15 mouse cellular contexts compared by ENCODE assay signal in the genomic region with DNA sequence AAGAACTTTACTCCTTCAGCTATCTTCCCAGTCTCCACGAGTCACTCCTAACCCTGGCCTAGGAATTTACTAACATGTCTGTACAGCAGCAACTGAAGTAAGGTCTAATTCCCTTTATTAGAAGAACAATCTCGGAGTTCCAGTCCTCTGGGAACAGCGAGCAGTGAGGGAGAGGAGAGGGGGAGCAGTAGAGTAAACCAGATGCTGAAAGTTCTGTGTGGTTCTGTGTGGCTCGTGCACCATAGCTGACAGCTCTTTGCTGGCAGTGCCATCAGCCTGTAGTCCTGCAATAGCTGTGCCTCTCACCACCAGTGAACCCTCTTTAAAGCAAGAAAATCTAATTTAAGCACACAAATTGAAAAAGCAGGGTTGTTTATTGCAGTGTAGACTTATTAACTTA.
DNase-seq lines count a peak whose midpoint lies in the region; ATAC-seq and TF ChIP-seq lines count a peak whose summit lies in the region.
"Had no signal": no experiment of that assay in that cellular context is flagged by ENCODE, and none has a peak within 500 bp of the region (broad histone marks: within the 10 kb centered on the region; RNA-seq: fewer than 3 reads in every experiment).

No protein-coding gene starts in this region.

- TF ChIP-seq POLR2A in kidney, adult 2 months (IDR thresholded peaks at IDR 0.05; ENCODE audit: low read depth, low read length) = no peak

- peaks cover 12% of the 10 kb centered on the region for H3K4me1 ChIP-seq in kidney, adult 2 months (ENCODE audit: control insufficient read depth, insufficient read depth, low read length)
- no peaks in the 10 kb centered on the region; the same call in 1 of the 2 replicates for H3K4me1 ChIP-seq in midbrain, postnatal 0 days (ENCODE audit: insufficient read depth, low read length)
- H3K4me1 ChIP-seq in midbrain, embryonic 13.5 days (replicated peaks) = peaks cover 24% of the 10 kb centered on the region
- H3K4me1 ChIP-seq in intestine, embryonic 15.5 days (replicated peaks) = peaks cover 22% of the 10 kb centered on the region
- peaks cover 25% of the 10 kb centered on the region for H3K4me1 ChIP-seq in neural tube, embryonic 15.5 days

- H3K9ac ChIP-seq in midbrain, postnatal 0 days (replicated peaks; ENCODE audit: low read length, poor library complexity, severe bottlenecking) = no peak overlapping the region
- H3K9ac ChIP-seq in midbrain, embryonic 13.5 days (replicated peaks) = no peak overlapping the region
- H3K9ac ChIP-seq in intestine, embryonic 15.5 days = no peak overlapping the region
- H3K9ac ChIP-seq in neural tube, embryonic 15.5 days (replicated peaks) = no peak overlapping the region
- H3K9ac ChIP-seq: heart, embryonic 12.5 days; liver, embryonic 15.5 days had no signal

- no peak for ATAC-seq in midbrain, postnatal 0 days (ENCODE audit: low FRiP score)
- ATAC-seq in midbrain, embryonic 13.5 days = no peak
- ATAC-seq in intestine, embryonic 15.5 days = no peak
- peak; percentile 32; the same call in 1 of the 2 replicates for ATAC-seq in neural tube, embryonic 15.5 days (ENCODE audit: low FRiP score)
- ATAC-seq: forebrain, embryonic 16.5 days had no signal

- no peaks in the 10 kb centered on the region for H3K9me3 ChIP-seq in midbrain, postnatal 0 days (ENCODE audit: low read length)
- H3K9me3 ChIP-seq in midbrain, embryonic 13.5 days = no peaks in the 10 kb centered on the region
- no peaks in the 10 kb centered on the region for H3K9me3 ChIP-seq in intestine, embryonic 15.5 days
- H3K9me3 ChIP-seq in neural tube, embryonic 15.5 days (replicated peaks) = no peaks in the 10 kb centered on the region
- H3K9me3 ChIP-seq: heart, embryonic 12.5 days; liver, embryonic 15.5 days had no signal

- no peak overlapping the region for H3K4me3 ChIP-seq in kidney, adult 2 months (ENCODE audit: insufficient read depth, low read depth, low read length)
- no peak overlapping the region for H3K4me3 ChIP-seq in midbrain, postnatal 0 days (ENCODE audit: low read depth, low read length)
- H3K4me3 ChIP-seq in midbrain, embryonic 13.5 days (replicated peaks) = no peak overlapping the region
- H3K4me3 ChIP-seq in intestine, embryonic 15.5 days (replicated peaks) = no peak overlapping the region
- H3K4me3 ChIP-seq in neural tube, embryonic 15.5 days (replicated peaks) = no peak overlapping the region
- H3K4me3 ChIP-seq: heart, embryonic 12.5 days; liver, embryonic 15.5 days had no signal

- no peak for DNase-seq in kidney, adult 2 months
- DNase-seq in kidney, adult 11 months = no peak
- DNase-seq in midbrain, postnatal 0 days (ENCODE audit: low spot score) = peak; percentile 22
- no peak for DNase-seq in adrenal gland, adult 8-10 months
- DNase-seq in gastrocnemius, adult 18-20 months (ENCODE audit: low spot score) = no peak
- DNase-seq: cerebellum, adult 8-10 months; heart, postnatal 36 days; right cerebral cortex, postnatal 25 days had no signal

- no peak for TF ChIP-seq CTCF in kidney, adult 2 months (conservative IDR thresholded peaks at IDR 0.05; ENCODE audit: insufficient read depth, insufficient read length, low read depth, low read length)
- TF ChIP-seq CTCF in midbrain, postnatal 0 days (IDR thresholded peaks at IDR 0.05) = no peak

- peaks cover 3% of the 10 kb centered on the region; the same call in 1 of the 2 replicates for H3K36me3 ChIP-seq in kidney, adult 2 months (ENCODE audit: control insufficient read depth, insufficient read depth, low read length)
- H3K36me3 ChIP-seq in midbrain, postnatal 0 days (ENCODE audit: insufficient read depth, low read length) = peaks cover 10% of the 10 kb centered on the region
- H3K36me3 ChIP-seq in midbrain, embryonic 13.5 days = peaks cover 23% of the 10 kb centered on the region
- H3K36me3 ChIP-seq in intestine, embryonic 15.5 days = peaks cover 36% of the 10 kb centered on the region
- 0 out of 2 replicates have a peak, but pooled peaks cover 12% of the 10 kb centered on the region for H3K36me3 ChIP-seq in neural tube, embryonic 15.5 days

- H3K4me2 ChIP-seq in midbrain, postnatal 0 days (ENCODE audit: low read depth, low read length, poor library complexity, severe bottlenecking) = no peak overlapping the region
- no peak overlapping the region for H3K4me2 ChIP-seq in midbrain, embryonic 13.5 days (replicated peaks)
- no peak overlapping the region for H3K4me2 ChIP-seq in intestine, embryonic 15.5 days (replicated peaks)
- no peak overlapping the region for H3K4me2 ChIP-seq in neural tube, embryonic 15.5 days
- H3K4me2 ChIP-seq: heart, embryonic 12.5 days; liver, embryonic 15.5 days; midbrain, embryonic 11.5 days had no signal

- WGBS in kidney, adult 2 months = 37% methylated on average over 4 of the region's 4 CpGs
- WGBS in midbrain, postnatal 0 days = 45% methylated on average over 4 of the region's 4 CpGs
- WGBS in midbrain, embryonic 13.5 days = 52% methylated on average over 4 of the region's 4 CpGs
- 47% methylated on average over 4 of the region's 4 CpGs for WGBS in intestine, embryonic 15.5 days
- WGBS in neural tube, embryonic 15.5 days = 29% methylated on average over 4 of the region's 4 CpGs

- H3K27ac ChIP-seq in kidney, adult 2 months (ENCODE audit: insufficient read depth, low read depth, low read length) = peak overlapping the region; percentile 7; the same call in 1 of the 2 replicates
- no peak overlapping the region for H3K27ac ChIP-seq in midbrain, postnatal 0 days (ENCODE audit: low read depth, low read length)
- no peak overlapping the region for H3K27ac ChIP-seq in midbrain, embryonic 13.5 days
- peak overlapping the region; percentile 10; the same call in 1 of the 2 replicates for H3K27ac ChIP-seq in intestine, embryonic 15.5 days
- H3K27ac ChIP-seq in neural tube, embryonic 15.5 days (replicated peaks) = 0 out of 2 replicates have a peak overlapping the region, but pooled peaks have one; percentile 0
- H3K27ac ChIP-seq: liver, embryonic 15.5 days had no signal

- no peaks in the 10 kb centered on the region for H3K27me3 ChIP-seq in kidney, adult 2 months (replicated peaks; ENCODE audit: control insufficient read depth, insufficient read depth, low read length)
- no peaks in the 10 kb centered on the region for H3K27me3 ChIP-seq in midbrain, postnatal 0 days (ENCODE audit: insufficient read depth, low read length)
- 0 out of 2 replicates have a peak, but pooled peaks cover 3% of the 10 kb centered on the region for H3K27me3 ChIP-seq in midbrain, embryonic 13.5 days
- H3K27me3 ChIP-seq in intestine, embryonic 15.5 days (replicated peaks) = no peaks in the 10 kb centered on the region
- no peaks in the 10 kb centered on the region for H3K27me3 ChIP-seq in neural tube, embryonic 15.5 days (replicated peaks)
- H3K27me3 ChIP-seq: heart, embryonic 12.5 days; liver, embryonic 15.5 days had no signal

Comparison
In these comparisons a context has a peak if more than half of its experiments do, and no peak if none do; other contexts are left out.
1. H3K27ac ChIP-seq: peak in kidney, adult 2 months (single experiment), intestine, embryonic 15.5 days (single experiment) and neural tube, embryonic 15.5 days (single experiment); none in midbrain, postnatal 0 days (single experiment) and midbrain, embryonic 13.5 days (single experiment).